8 mouse cellular contexts compared by ENCODE assay signal in the genomic region with DNA sequence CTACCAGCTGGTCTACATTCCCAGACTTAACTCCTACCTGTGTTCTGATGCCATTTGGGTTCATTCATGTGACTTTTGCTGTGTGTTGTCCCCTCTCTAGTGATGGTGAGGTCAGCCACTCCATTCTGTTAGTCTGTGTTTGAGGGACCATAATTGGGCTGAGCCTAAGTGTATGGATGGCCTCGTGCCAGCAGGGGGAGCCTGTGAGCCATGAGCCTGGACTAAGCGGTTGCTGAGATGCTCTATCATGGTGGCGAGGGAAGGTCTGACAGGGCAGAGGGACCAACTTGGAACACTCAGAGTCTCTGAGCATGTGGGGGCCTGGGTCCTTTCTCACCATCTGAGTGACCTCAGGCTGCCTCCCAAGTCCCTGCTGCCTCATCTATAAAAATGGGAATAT. TPM values are rescaled to one million over a fixed set of nuclear protein-coding genes. Genes with fewer than 3 reads are reported as not detected.
A peak's percentile ranks its signal among the peaks of the same experiment; 100 is the strongest.
DNase-seq lines count a peak whose midpoint lies in the region; ATAC-seq and TF ChIP-seq lines count a peak whose summit lies in the region.

No protein-coding gene starts in this region.

- H3K9me3 ChIP-seq in embryonic facial prominence, embryonic 14.5 days (ENCODE audit: control insufficient read depth, low read length): no peaks in the 10 kb centered on the region
- H3K9me3 ChIP-seq in heart, embryonic 12.5 days (replicated peaks): no peaks in the 10 kb centered on the region
- H3K9me3 ChIP-seq in kidney, postnatal 0 days (replicated peaks; ENCODE audit: low read length): no peaks in the 10 kb centered on the region
- no peaks in the 10 kb centered on the region for H3K9me3 ChIP-seq in liver, embryonic 11.5 days (ENCODE audit: control insufficient read depth, low read length)

- no peaks in the 10 kb centered on the region for H3K36me3 ChIP-seq in embryonic facial prominence, embryonic 14.5 days (ENCODE audit: control insufficient read depth, insufficient read depth, low read length)
- H3K36me3 ChIP-seq in heart, embryonic 12.5 days: no peaks in the 10 kb centered on the region
- no peaks in the 10 kb centered on the region for H3K36me3 ChIP-seq in kidney, postnatal 0 days (ENCODE audit: insufficient read depth, low read length)
- H3K36me3 ChIP-seq in liver, embryonic 11.5 days (ENCODE audit: control insufficient read depth, insufficient read depth, low read length): no peaks in the 10 kb centered on the region
- no peaks in the 10 kb centered on the region for H3K36me3 ChIP-seq in splenic B cell, adult 2 months (ENCODE audit: control insufficient read depth, insufficient read depth, low read length, poor library complexity, severe bottlenecking)

- peak; percentile 90 to 91 for DNase-seq in B cell, adult 2 months
- DNase-seq in adrenal gland, postnatal 36 days: peak; percentile 88 to 91
- DNase-seq in embryonic facial prominence, embryonic 14.5 days (ENCODE audit: low spot score): peak; percentile 85
- peak; percentile 94 for DNase-seq in kidney, postnatal 0 days (ENCODE audit: low spot score)
- DNase-seq in liver, embryonic 11.5 days (ENCODE audit: low spot score): peak; percentile 82
- peak; percentile 71 to 82 for DNase-seq in natural killer cell, adult 2 months (ENCODE audit: low spot score in 2 of 2)
- peak; percentile 91 for DNase-seq in splenic B cell, adult 2 months (ENCODE audit: low read depth, low spot score)

- TF ChIP-seq CTCF in kidney, postnatal 0 days (IDR thresholded peaks at IDR 0.05; ENCODE audit: low read depth): peak; percentile 99

- H3K4me3 ChIP-seq in embryonic facial prominence, embryonic 14.5 days (ENCODE audit: low read depth, low read length): no peak overlapping the region
- no peak overlapping the region for H3K4me3 ChIP-seq in heart, embryonic 12.5 days
- H3K4me3 ChIP-seq in kidney, postnatal 0 days (replicated peaks; ENCODE audit: low read depth, low read length): no peak overlapping the region
- H3K4me3 ChIP-seq in liver, embryonic 11.5 days (ENCODE audit: low read depth, low read length): no peak overlapping the region

- H3K27ac ChIP-seq in embryonic facial prominence, embryonic 14.5 days (replicated peaks; ENCODE audit: low read depth, low read length): no peak overlapping the region
- no peak overlapping the region for H3K27ac ChIP-seq in heart, embryonic 12.5 days (ENCODE audit: poor library complexity, severe bottlenecking)
- H3K27ac ChIP-seq in kidney, postnatal 0 days: no peak overlapping the region
- no peak overlapping the region for H3K27ac ChIP-seq in liver, embryonic 11.5 days (ENCODE audit: low read depth, low read length)

- no peaks in the 10 kb centered on the region for H3K27me3 ChIP-seq in embryonic facial prominence, embryonic 14.5 days (replicated peaks; ENCODE audit: control insufficient read depth, insufficient read depth, low read length)
- H3K27me3 ChIP-seq in heart, embryonic 12.5 days (replicated peaks): peaks cover 37% of the 10 kb centered on the region
- H3K27me3 ChIP-seq in kidney, postnatal 0 days (ENCODE audit: insufficient read depth, low read length): no peaks in the 10 kb centered on the region
- peaks cover 15% of the 10 kb centered on the region for H3K27me3 ChIP-seq in liver, embryonic 11.5 days (replicated peaks; ENCODE audit: control insufficient read depth, insufficient read depth, low read length)
- H3K27me3 ChIP-seq in splenic B cell, adult 2 months (ENCODE audit: control insufficient read depth, insufficient read depth, low read length, poor library complexity, severe bottlenecking): no peaks in the 10 kb centered on the region

- H3K4me2 ChIP-seq in embryonic facial prominence, embryonic 14.5 days (ENCODE audit: low read depth, low read length): no peak overlapping the region
- H3K4me2 ChIP-seq in heart, embryonic 12.5 days: no peak overlapping the region
- H3K4me2 ChIP-seq in kidney, postnatal 0 days (ENCODE audit: low read length): no peak overlapping the region
- no peak overlapping the region for H3K4me2 ChIP-seq in liver, embryonic 11.5 days

- H3K9ac ChIP-seq in embryonic facial prominence, embryonic 14.5 days (ENCODE audit: low read depth, low read length): no peak overlapping the region
- H3K9ac ChIP-seq in heart, embryonic 12.5 days: no peak overlapping the region
- no peak overlapping the region for H3K9ac ChIP-seq in kidney, postnatal 0 days (ENCODE audit: low read depth, low read length)
- H3K9ac ChIP-seq in liver, embryonic 11.5 days (ENCODE audit: low read depth, low read length): no peak overlapping the region

- WGBS in embryonic facial prominence, embryonic 14.5 days: 3% methylated on average over 3 of the region's 3 CpGs
- 0% methylated on average over 3 of the region's 3 CpGs for WGBS in heart, embryonic 12.5 days
- WGBS in kidney, postnatal 0 days: 7% methylated on average over 3 of the region's 3 CpGs
- WGBS in liver, embryonic 11.5 days: 2% methylated on average over 3 of the region's 3 CpGs

- ATAC-seq in embryonic facial prominence, embryonic 14.5 days (ENCODE audit: low read depth): peak; percentile 78
- ATAC-seq in heart, embryonic 12.5 days (ENCODE audit: insufficient number of reproducible peaks, low FRiP score): peak; percentile 28; the same call in 1 of the 2 replicates
- ATAC-seq in kidney, postnatal 0 days (replicated peaks; ENCODE audit: low FRiP score, low read depth): peak; percentile 43; the same call in 1 of the 2 replicates
- peak; percentile 53; the same call in 1 of the 2 replicates for ATAC-seq in liver, embryonic 11.5 days (replicated peaks; ENCODE audit: low FRiP score)

- peaks cover 24% of the 10 kb centered on the region for H3K4me1 ChIP-seq in embryonic facial prominence, embryonic 14.5 days (ENCODE audit: control insufficient read depth, insufficient read depth, low read length)
- H3K4me1 ChIP-seq in heart, embryonic 12.5 days (replicated peaks): peaks cover 22% of the 10 kb centered on the region
- H3K4me1 ChIP-seq in kidney, postnatal 0 days (replicated peaks; ENCODE audit: insufficient read depth, low read length): peaks cover 17% of the 10 kb centered on the region
- H3K4me1 ChIP-seq in liver, embryonic 11.5 days (replicated peaks; ENCODE audit: control insufficient read depth, insufficient read depth, low read length): peaks cover 18% of the 10 kb centered on the region

RNA-seq across cellular contexts. Expression of gene Macrod1, which starts 8.0 kb away (rescaled TPM):
- total RNA-seq in adrenal gland, postnatal 36 days (2021): 10 to 100 TPM; 52.5 to 66.7 TPM
- 27.1 and 30.3 TPM in 2 replicates for polyA plus RNA-seq in embryonic facial prominence, embryonic 14.5 days (2014; fragmentation: Nextera tagmentation; extraction: Ambion mirVana)
- polyA plus RNA-seq in heart, embryonic 12.5 days (2016; fragmentation: Nextera tagmentation; extraction: Ambion mirVana): 29.0 and 30.0 TPM in 2 replicates
- polyA plus RNA-seq in kidney, postnatal 0 days (2015; fragmentation: Nextera tagmentation; extraction: Ambion mirVana): 28.0 and 35.5 TPM in 2 replicates
- 5.9 and 6.7 TPM in 2 replicates for polyA plus RNA-seq in liver, embryonic 11.5 days (2014; fragmentation: Nextera tagmentation; extraction: Ambion mirVana)

RNA-seq across cellular contexts. Expression of gene Stip1, which starts 24.8 kb away (rescaled TPM):
- total RNA-seq in adrenal gland, postnatal 36 days (2021): 100 to 1,000 TPM; 149 to 281 TPM
- polyA plus RNA-seq in embryonic facial prominence, embryonic 14.5 days (2014; fragmentation: Nextera tagmentation; extraction: Ambion mirVana): 216 and 228 TPM in 2 replicates
- 228 and 236 TPM in 2 replicates for polyA plus RNA-seq in heart, embryonic 12.5 days (2016; fragmentation: Nextera tagmentation; extraction: Ambion mirVana)
- 131 and 149 TPM in 2 replicates for polyA plus RNA-seq in kidney, postnatal 0 days (2015; fragmentation: Nextera tagmentation; extraction: Ambion mirVana)
- 356 and 387 TPM in 2 replicates for polyA plus RNA-seq in liver, embryonic 11.5 days (2014; fragmentation: Nextera tagmentation; extraction: Ambion mirVana)

RNA-seq across cellular contexts. Expression of gene Flrt1, which starts 41.0 kb away (rescaled TPM):
- 1 to 10 TPM; 1.3 to 4.0 TPM for total RNA-seq in adrenal gland, postnatal 36 days (2021)
- 10.4 and 10.5 TPM in 2 replicates for polyA plus RNA-seq in embryonic facial prominence, embryonic 14.5 days (2014; fragmentation: Nextera tagmentation; extraction: Ambion mirVana)
- 0.81 and 0.87 TPM in 2 replicates for polyA plus RNA-seq in heart, embryonic 12.5 days (2016; fragmentation: Nextera tagmentation; extraction: Ambion mirVana)
- 4.8 and 5.1 TPM in 2 replicates for polyA plus RNA-seq in kidney, postnatal 0 days (2015; fragmentation: Nextera tagmentation; extraction: Ambion mirVana)
- 0.60 and 0.64 TPM in 2 replicates for polyA plus RNA-seq in liver, embryonic 11.5 days (2014; fragmentation: Nextera tagmentation; extraction: Ambion mirVana)

RNA-seq across cellular contexts. Expression of gene Fermt3, which starts 45.3 kb away (rescaled TPM):
- total RNA-seq in adrenal gland, postnatal 36 days (2021): 1 to 10 TPM; 6.9 TPM
- 10.4 and 10.8 TPM in 2 replicates for polyA plus RNA-seq in embryonic facial prominence, embryonic 14.5 days (2014; fragmentation: Nextera tagmentation; extraction: Ambion mirVana)
- 9.3 and 11.7 TPM in 2 replicates for polyA plus RNA-seq in heart, embryonic 12.5 days (2016; fragmentation: Nextera tagmentation; extraction: Ambion mirVana)
- polyA plus RNA-seq in kidney, postnatal 0 days (2015; fragmentation: Nextera tagmentation; extraction: Ambion mirVana): 3.5 and 4.3 TPM in 2 replicates
- polyA plus RNA-seq in liver, embryonic 11.5 days (2014; fragmentation: Nextera tagmentation; extraction: Ambion mirVana): 155 and 170 TPM in 2 replicates

Comparison
In these comparisons a context has a peak if more than half of its experiments do, and no peak if none do; other contexts are left out.
1. ATAC-seq: peak in every context shown above with its lines; median percentile 78 in embryonic facial prominence, embryonic 14.5 days; 53 in liver, embryonic 11.5 days; 43 in kidney, postnatal 0 days; 28 in heart, embryonic 12.5 days.